Comparison of ENCODE assay signal across 8 mouse cellular contexts in genomic region chr3:95892066-95893052, GRCm38 (mm10). TPM values are rescaled to one million over a fixed set of nuclear protein-coding genes. Genes with fewer than 3 reads are reported as not detected.
DNase-seq lines count a peak whose midpoint lies in the region; ATAC-seq and TF ChIP-seq lines count a peak whose summit lies in the region.

No protein-coding gene starts in this region.

- no peak for ATAC-seq in hindbrain, embryonic 12.5 days (ENCODE audit: low FRiP score)
- ATAC-seq in lung, postnatal 0 days: no peak

- in situ Hi-C loops in CH12.LX (cut with MboI; ENCODE audit: low pct_ligation_motif_present, low pct_unique_long_range_greater_than_20kb, low sequenced_read_pairs): no loop called here

- peak overlapping the region; percentile 51 to 54 (median 53) for H3K4me3 ChIP-seq in CH12.LX (replicated peaks in 1 of 3; ENCODE audit: low read depth in 2 of 3, low read length in 2 of 3, poor library complexity in 1 of 3)
- 0 out of 2 replicates have a peak overlapping the region, but pooled peaks have one; percentile 3 for H3K4me3 ChIP-seq in hindbrain, embryonic 12.5 days
- H3K4me3 ChIP-seq in lung, postnatal 0 days (ENCODE audit: low read depth, low read length): peak overlapping the region; percentile 34

- H3K9ac ChIP-seq in CH12.LX (ENCODE audit: insufficient read depth, low read depth): no peak overlapping the region
- H3K9ac ChIP-seq in hindbrain, embryonic 12.5 days: peak overlapping the region; percentile 35; the same call in 1 of the 2 replicates
- peak overlapping the region; percentile 46; the same call in 1 of the 2 replicates for H3K9ac ChIP-seq in lung, postnatal 0 days (replicated peaks; ENCODE audit: low read depth)

- no peak for TF ChIP-seq CTCF in CH12.LX (conservative IDR thresholded peaks at IDR 0.05 in 1 of 2, IDR thresholded peaks at IDR 0.05 in 1 of 2; ENCODE audit: low read depth in 2 of 2, low read length in 2 of 2)
- no peak for TF ChIP-seq CTCF in lung, postnatal 0 days (IDR thresholded peaks at IDR 0.05)

- no peak for TF ChIP-seq EP300 in CH12.LX (IDR thresholded peaks at IDR 0.05; ENCODE audit: low read length)
- TF ChIP-seq EP300 in lung, postnatal 0 days (IDR thresholded peaks at IDR 0.05): no peak

- TF ChIP-seq POLR2A in CH12.LX (IDR thresholded peaks at IDR 0.05; ENCODE audit: low read depth, low read length): no peak

- H3K4me2 ChIP-seq in CH12.LX (ENCODE audit: insufficient read depth, low read depth, poor library complexity, severe bottlenecking): peak overlapping the region; percentile 93
- peak overlapping the region; percentile 57 for H3K4me2 ChIP-seq in hindbrain, embryonic 12.5 days (replicated peaks)
- H3K4me2 ChIP-seq in lung, postnatal 0 days (replicated peaks; ENCODE audit: low read depth, low read length): peak overlapping the region; percentile 68

- H3K27ac ChIP-seq in CH12.LX (ENCODE audit: insufficient read depth, low read depth): no peak overlapping the region
- H3K27ac ChIP-seq in hindbrain, embryonic 12.5 days: peak overlapping the region; percentile 18; the same call in 1 of the 2 replicates
- H3K27ac ChIP-seq in lung, postnatal 0 days (ENCODE audit: low read length): peak overlapping the region; percentile 89

- TF ChIP-seq RAD21 in CH12.LX (IDR thresholded peaks at IDR 0.05; ENCODE audit: low read depth, low read length): no peak

- no peaks in the 10 kb centered on the region for H3K9me3 ChIP-seq in CH12.LX (replicated peaks; ENCODE audit: low read length)
- no peaks in the 10 kb centered on the region for H3K9me3 ChIP-seq in hindbrain, embryonic 12.5 days (replicated peaks)
- no peaks in the 10 kb centered on the region for H3K9me3 ChIP-seq in lung, postnatal 0 days (ENCODE audit: low read length)

- peaks cover 17 to 32% of the 10 kb centered on the region in 2 experiments for H3K36me3 ChIP-seq in CH12.LX (replicated peaks in 1 of 2; ENCODE audit: control insufficient read depth in 1 of 2, insufficient read depth in 1 of 2, low read length in 1 of 2)
- H3K36me3 ChIP-seq in hindbrain, embryonic 12.5 days: no peaks in the 10 kb centered on the region; the same call in 1 of the 2 replicates
- H3K36me3 ChIP-seq in lung, postnatal 0 days (ENCODE audit: insufficient read depth, low read length): 0 out of 2 replicates have a peak, but pooled peaks cover 3% of the 10 kb centered on the region

- peak; percentile 59 for DNase-seq in cerebellum, adult 9-10 months
- no peak for DNase-seq in cerebellum, adult 11-12 months
- DNase-seq in CH12.LX (ENCODE audit: extremely low read depth): no peak
- DNase-seq in lung, postnatal 0 days (ENCODE audit: low spot score): peak; percentile 44
- no peak for DNase-seq in adrenal gland, adult 8-10 months
- DNase-seq in layer of hippocampus, adult 9-11 months: no peak
- DNase-seq in gastrocnemius, adult 18-20 months (ENCODE audit: low spot score): no peak

- no peaks in the 10 kb centered on the region for H3K27me3 ChIP-seq in CH12.LX (replicated peaks)
- peaks cover 5% of the 10 kb centered on the region; the same call in 1 of the 2 replicates for H3K27me3 ChIP-seq in hindbrain, embryonic 12.5 days
- no peaks in the 10 kb centered on the region for H3K27me3 ChIP-seq in lung, postnatal 0 days (replicated peaks; ENCODE audit: insufficient read depth, low read length)

- peaks cover 18 to 61% of the 10 kb centered on the region in 2 experiments for H3K4me1 ChIP-seq in CH12.LX (ENCODE audit: control insufficient read depth in 1 of 2, insufficient read depth in 2 of 2)
- peaks cover 28% of the 10 kb centered on the region for H3K4me1 ChIP-seq in hindbrain, embryonic 12.5 days
- 0 out of 2 replicates have a peak, but pooled peaks cover 2% of the 10 kb centered on the region for H3K4me1 ChIP-seq in lung, postnatal 0 days (ENCODE audit: insufficient read depth, low read depth, low read length)

- WGBS in hindbrain, embryonic 12.5 days: 33% methylated on average over 11 of the region's 11 CpGs
- WGBS in lung, postnatal 0 days: 28% methylated on average over 11 of the region's 11 CpGs

- peaks cover 16% of the 10 kb centered on the region for H3K79me2 ChIP-seq in CH12.LX (replicated peaks; ENCODE audit: control insufficient read depth, extremely low read depth, insufficient read depth, poor library complexity, severe bottlenecking)

- dilution Hi-C loops in CH12.LX (cut with MboI; ENCODE audit: extremely low pct_ligation_motif_present, extremely low pct_unique_long_range_greater_than_20kb, low sequenced_read_pairs): no loop called here

TF ChIP-seq in CH12.LX, 34 proteins besides CTCF, POLR2A, EP300 and RAD21:
- TF ChIP-seq MXI1 (IDR thresholded peaks at IDR 0.05; ENCODE audit: low read depth, low read length) (no peak), ZNF384 (IDR thresholded peaks at IDR 0.05; ENCODE audit: low read depth, low read length) (no peak), ETS1 (conservative IDR thresholded peaks at IDR 0.05; ENCODE audit: low read depth, low read length) (no peak), TCF12 (IDR thresholded peaks at IDR 0.05; ENCODE audit: low read depth, low read length) (no peak)

RNA-seq across cellular contexts. Expression of gene BC028528, which starts 0.6 kb away (rescaled TPM):
- 15.6 and 17.2 TPM in 2 replicates for total RNA-seq in CH12.LX (2012; rRNA removed)
- total RNA-seq in CH12.LX (2014; rRNA removed): 40.6 and 54.0 TPM in 2 replicates
- polyA plus RNA-seq in CH12.LX (2012; ENCODE audit: insufficient read length, low read depth): 43.9 and 46.1 TPM in 2 replicates
- 9.2 and 12.1 TPM in 2 replicates for polyA plus RNA-seq in hindbrain, embryonic 12.5 days (2016; fragmentation: Nextera tagmentation; extraction: Ambion mirVana)
- 247 and 252 TPM in 2 replicates for polyA plus RNA-seq in lung, postnatal 0 days (2015; fragmentation: Nextera tagmentation; extraction: Ambion mirVana)
- 10 to 100 TPM in 1 of 4 experiments, 1 to 10 TPM in 3; 8.0 to 10.5 (median 8.8) TPM for total RNA-seq in adrenal gland, adult 8-10 months (2022)
- total RNA-seq in gastrocnemius, adult 18-20 months (2021): 1 to 10 TPM; 1.7 to 2.2 TPM

RNA-seq across cellular contexts. Expression of gene Aph1a, which starts 1.4 kb away (rescaled TPM):
- total RNA-seq in CH12.LX (2012; rRNA removed) (63.8 and 69.4 TPM in 2 replicates), CH12.LX (2014; rRNA removed) (45.5 and 46.6 TPM in 2 replicates)
- polyA plus RNA-seq in CH12.LX (2012; ENCODE audit: insufficient read length, low read depth): 59.9 and 62.2 TPM in 2 replicates
- polyA plus RNA-seq in hindbrain, embryonic 12.5 days (2016; fragmentation: Nextera tagmentation; extraction: Ambion mirVana): 32.4 and 36.8 TPM in 2 replicates
- 48.6 and 49.1 TPM in 2 replicates for polyA plus RNA-seq in lung, postnatal 0 days (2015; fragmentation: Nextera tagmentation; extraction: Ambion mirVana)
- total RNA-seq in adrenal gland, adult 8-10 months (2022): 100 to 1,000 TPM; 114 to 155 (median 121) TPM
- total RNA-seq in gastrocnemius, adult 18-20 months (2021): 10 to 100 TPM; 41.0 to 50.4 TPM

RNA-seq across cellular contexts. Expression of gene Ciart, which starts 10.3 kb away (rescaled TPM):
- total RNA-seq in CH12.LX (2012; rRNA removed): 0.88 and 1.0 TPM in 2 replicates
- 1.0 and 1.2 TPM in 2 replicates for total RNA-seq in CH12.LX (2014; rRNA removed)
- polyA plus RNA-seq in CH12.LX (2012; ENCODE audit: insufficient read length, low read depth): 5.1 and 5.8 TPM in 2 replicates
- polyA plus RNA-seq in hindbrain, embryonic 12.5 days (2016; fragmentation: Nextera tagmentation; extraction: Ambion mirVana): 4.0 and 7.7 TPM in 2 replicates
- polyA plus RNA-seq in lung, postnatal 0 days (2015; fragmentation: Nextera tagmentation; extraction: Ambion mirVana): 2.0 and 3.1 TPM in 2 replicates
- total RNA-seq in adrenal gland, adult 8-10 months (2022): 10 to 100 TPM in 1 of 4 experiments, 1 to 10 TPM in 3; 3.6 to 12.3 (median 5.9) TPM
- 1 to 10 TPM; 3.5 to 6.3 TPM for total RNA-seq in gastrocnemius, adult 18-20 months (2021)

RNA-seq across cellular contexts. Expression of gene Car14, which starts 12.1 kb away (rescaled TPM):
- total RNA-seq in CH12.LX (2012; rRNA removed): 0.13 TPM in 2 replicates
- total RNA-seq in CH12.LX (2014; rRNA removed): not detected in 2 replicates
- 0.36 and 0.97 TPM in 2 replicates for polyA plus RNA-seq in CH12.LX (2012; ENCODE audit: insufficient read length, low read depth)
- polyA plus RNA-seq in hindbrain, embryonic 12.5 days (2016; fragmentation: Nextera tagmentation; extraction: Ambion mirVana): 12.8 and 13.8 TPM in 2 replicates
- polyA plus RNA-seq in lung, postnatal 0 days (2015; fragmentation: Nextera tagmentation; extraction: Ambion mirVana): 4.4 and 4.5 TPM in 2 replicates
- total RNA-seq in adrenal gland, adult 8-10 months (2022): 1 to 10 TPM in 1 of 4 experiments, under 1 TPM in 2, not detected in 1; 0.22 to 2.4 (median 0.55) TPM
- 10 to 100 TPM; 54.2 to 76.9 TPM for total RNA-seq in gastrocnemius, adult 18-20 months (2021)

RNA-seq across cellular contexts. Expression of gene Mrps21, which starts 21.0 kb away (rescaled TPM):
- total RNA-seq in CH12.LX (2012; rRNA removed) (317 and 415 TPM in 2 replicates), CH12.LX (2014; rRNA removed) (453 and 557 TPM in 2 replicates)
- polyA plus RNA-seq in CH12.LX (2012; ENCODE audit: insufficient read length, low read depth): 251 and 292 TPM in 2 replicates
- 309 and 346 TPM in 2 replicates for polyA plus RNA-seq in hindbrain, embryonic 12.5 days (2016; fragmentation: Nextera tagmentation; extraction: Ambion mirVana)
- 252 and 273 TPM in 2 replicates for polyA plus RNA-seq in lung, postnatal 0 days (2015; fragmentation: Nextera tagmentation; extraction: Ambion mirVana)
- total RNA-seq in adrenal gland, adult 8-10 months (2022): 100 to 1,000 TPM; 192 to 303 (median 226) TPM
- 100 to 1,000 TPM; 317 to 349 TPM for total RNA-seq in gastrocnemius, adult 18-20 months (2021)

Comparison
In these comparisons a context has a peak if more than half of its experiments do, and no peak if none do; other contexts are left out.
1. DNase-seq: peak in cerebellum, adult 9-10 months (single experiment) and lung, postnatal 0 days (single experiment); none in cerebellum, adult 11-12 months (single experiment), CH12.LX (single experiment), adrenal gland, adult 8-10 months (single experiment), layer of hippocampus, adult 9-11 months (single experiment) and gastrocnemius, adult 18-20 months (single experiment).
2. H3K4me3 ChIP-seq: peak in every context shown above with its lines; median percentile 53 in CH12.LX; 34 in lung, postnatal 0 days; 3 in hindbrain, embryonic 12.5 days.
3. Peak in every context shown above with its lines, with median percentiles within 50 percentile points of each other: H3K4me2 ChIP-seq.